Mouse (Mus musculus): ENCODE measurements around the gene Ngef. TPM values are rescaled to one million over a fixed set of nuclear protein-coding genes. Genes with fewer than 3 reads are reported as not detected.

The Ngef gene
- polyA plus RNA-seq, 1 experiment = 5.2 TPM

GRCm38 (mm10) chr1:87534118-87534517, 39.6 kb downstream of the Ngef start:
- no peak for TF ChIP-seq MAX (IDR thresholded peaks at IDR 0.05; ENCODE audit: low read depth)
- no peak for TF ChIP-seq CEBPB (IDR thresholded peaks at IDR 0.05; ENCODE audit: insufficient read depth, poor library complexity, severe bottlenecking)
- no peak for TF ChIP-seq TCF3 (IDR thresholded peaks at IDR 0.05; ENCODE audit: insufficient read length, low read depth)
- no peak for TF ChIP-seq E2F4 (IDR thresholded peaks at IDR 0.05; ENCODE audit: insufficient read depth)
- Histone ChIP-seq H3K79me2 (ENCODE audit: control insufficient read depth, insufficient read depth) (no peaks in the 10 kb centered on the region), H3ac (ENCODE audit: control insufficient read depth, insufficient read length) (no peak overlapping the region), H3K4me3 (no peak overlapping the region), H3K36me3 (ENCODE audit: control insufficient read depth, insufficient read depth) (no peaks in the 10 kb centered on the region), H3K4me2 (ENCODE audit: low read depth) (no peak overlapping the region), H3K27me3 (ENCODE audit: control insufficient read depth, insufficient read depth, insufficient read length) (no peaks in the 10 kb centered on the region)

- Histone ChIP-seq H3K27me3 (ENCODE audit: control insufficient read depth, insufficient read depth, insufficient read length) (no peaks in the 10 kb centered on the region), H3ac (ENCODE audit: control insufficient read depth, insufficient read length) (no peak overlapping the region), H3K36me3 (ENCODE audit: control insufficient read depth, insufficient read depth) (no peaks in the 10 kb centered on the region), H3K79me2 (ENCODE audit: control insufficient read depth, insufficient read depth) (no peaks in the 10 kb centered on the region), H3K4me2 (ENCODE audit: low read depth) (no peak overlapping the region), H3K4me3 (no peak overlapping the region)
- no peak for TF ChIP-seq CEBPB (IDR thresholded peaks at IDR 0.05; ENCODE audit: insufficient read depth, poor library complexity, severe bottlenecking)
- no peak for TF ChIP-seq REST (IDR thresholded peaks at IDR 0.05; ENCODE audit: insufficient read depth, insufficient read length)
- no peak for TF ChIP-seq MYOG (IDR thresholded peaks at IDR 0.05; ENCODE audit: control insufficient read depth in 1 of 3, insufficient read depth in 1 of 3, insufficient read length in 2 of 3, low read depth in 2 of 3)
- no peak for TF ChIP-seq SRF (IDR thresholded peaks at IDR 0.05; ENCODE audit: control insufficient read depth, insufficient read length, low read depth)
- no peak for TF ChIP-seq TCF12 (IDR thresholded peaks at IDR 0.05; ENCODE audit: insufficient read depth, poor library complexity, severe bottlenecking)
- no peak for TF ChIP-seq E2F4 (IDR thresholded peaks at IDR 0.05; ENCODE audit: insufficient read depth)
- TF ChIP-seq POLR2AphosphoS2 (IDR thresholded peaks at IDR 0.05; ENCODE audit: insufficient read length, low read depth) = no peak
- TF ChIP-seq MAX (IDR thresholded peaks at IDR 0.05; ENCODE audit: low read depth) = no peak
- TF ChIP-seq USF1 (IDR thresholded peaks at IDR 0.05; ENCODE audit: low read depth) = no peak
- no peak for TF ChIP-seq MYOD1 (IDR thresholded peaks at IDR 0.05; ENCODE audit: control insufficient read depth in 1 of 3, insufficient read length in 2 of 3, low read depth in 2 of 3)
- no peak for TF ChIP-seq POLR2A (IDR thresholded peaks at IDR 0.05; ENCODE audit: insufficient read length, low read depth)
- TF ChIP-seq TCF3 (IDR thresholded peaks at IDR 0.05; ENCODE audit: insufficient read length, low read depth) = no peak
These were observed 41.3 kb downstream of the Ngef start for GRCm38 (mm10) chr1:87532346-87532745.

GRCm38 (mm10) chr1:87527191-87527590, 46.5 kb downstream of the Ngef start:
- no peak overlapping the region for H3K4me3 ChIP-seq
- H3K4me2 ChIP-seq (ENCODE audit: low read depth) = no peak overlapping the region
- H3K36me3 ChIP-seq (ENCODE audit: control insufficient read depth, insufficient read depth) = no peaks in the 10 kb centered on the region
- no peak for TF ChIP-seq TCF3 (IDR thresholded peaks at IDR 0.05; ENCODE audit: insufficient read length, low read depth)
- H3ac ChIP-seq (ENCODE audit: control insufficient read depth, insufficient read length) = no peak overlapping the region
- H3K79me2 ChIP-seq (ENCODE audit: control insufficient read depth, insufficient read depth) = no peaks in the 10 kb centered on the region
- no peaks in the 10 kb centered on the region for H3K27me3 ChIP-seq (ENCODE audit: control insufficient read depth, insufficient read depth, insufficient read length)

- no peak overlapping the region for H3K4me2 ChIP-seq (ENCODE audit: low read depth)
- H3K4me3 ChIP-seq = no peak overlapping the region
- H3ac ChIP-seq (ENCODE audit: control insufficient read depth, insufficient read length) = no peak overlapping the region
- no peaks in the 10 kb centered on the region for H3K79me2 ChIP-seq (ENCODE audit: control insufficient read depth, insufficient read depth)
- H3K36me3 ChIP-seq (ENCODE audit: control insufficient read depth, insufficient read depth) = no peaks in the 10 kb centered on the region
- TF ChIP-seq TCF12 (IDR thresholded peaks at IDR 0.05; ENCODE audit: insufficient read depth, poor library complexity, severe bottlenecking) (no peak), CEBPB (IDR thresholded peaks at IDR 0.05; ENCODE audit: insufficient read depth, poor library complexity, severe bottlenecking) (no peak)
- no peaks in the 10 kb centered on the region for H3K27me3 ChIP-seq (ENCODE audit: control insufficient read depth, insufficient read depth, insufficient read length)
These were observed 48.6 kb downstream of the Ngef start for GRCm38 (mm10) chr1:87525041-87525440.

GRCm38 (mm10) chr1:87521523-87521922, 52.1 kb downstream of the Ngef start:
- H3ac ChIP-seq (ENCODE audit: control insufficient read depth, insufficient read length) = no peak overlapping the region
- no peak for TF ChIP-seq E2F4 (IDR thresholded peaks at IDR 0.05; ENCODE audit: insufficient read depth)

GRCm38 (mm10) chr1:87520467-87520866, 53.2 kb downstream of the Ngef start:
- Histone ChIP-seq H3K36me3 (ENCODE audit: control insufficient read depth, insufficient read depth) (no peaks in the 10 kb centered on the region), H3K27me3 (ENCODE audit: control insufficient read depth, insufficient read depth, insufficient read length) (no peaks in the 10 kb centered on the region), H3K79me2 (ENCODE audit: control insufficient read depth, insufficient read depth) (no peaks in the 10 kb centered on the region), H3K4me3 (no peak overlapping the region), H3K4me2 (ENCODE audit: low read depth) (peak overlapping the region; percentile 76), H3ac (ENCODE audit: control insufficient read depth, insufficient read length) (no peak overlapping the region)
- TF ChIP-seq REST (IDR thresholded peaks at IDR 0.05; ENCODE audit: insufficient read depth, insufficient read length) = no peak
- TF ChIP-seq TCF3 (IDR thresholded peaks at IDR 0.05; ENCODE audit: insufficient read length, low read depth) = no peak
- TF ChIP-seq MAX (IDR thresholded peaks at IDR 0.05; ENCODE audit: low read depth) = no peak

More at GRCm38 (mm10) chr1:87521523-87521922, 52.1 kb downstream of the Ngef start:
- Histone ChIP-seq H3K4me2 (ENCODE audit: low read depth) (peak overlapping the region; percentile 76), H3K27me3 (ENCODE audit: control insufficient read depth, insufficient read depth, insufficient read length) (no peaks in the 10 kb centered on the region), H3K36me3 (ENCODE audit: control insufficient read depth, insufficient read depth) (no peaks in the 10 kb centered on the region), H3K79me2 (ENCODE audit: control insufficient read depth, insufficient read depth) (no peaks in the 10 kb centered on the region), H3K4me3 (no peak overlapping the region)

Data from myocyte (in vitro differentiated cells).